Mouse (Mus musculus): ENCODE results near the gene Eif4g1. TPM values are rescaled to one million over a fixed set of nuclear protein-coding genes. Genes with fewer than 3 reads are reported as not detected.

The Eif4g1 gene
- polyA plus RNA-seq, 1 experiment: 247 TPM

DNA sequence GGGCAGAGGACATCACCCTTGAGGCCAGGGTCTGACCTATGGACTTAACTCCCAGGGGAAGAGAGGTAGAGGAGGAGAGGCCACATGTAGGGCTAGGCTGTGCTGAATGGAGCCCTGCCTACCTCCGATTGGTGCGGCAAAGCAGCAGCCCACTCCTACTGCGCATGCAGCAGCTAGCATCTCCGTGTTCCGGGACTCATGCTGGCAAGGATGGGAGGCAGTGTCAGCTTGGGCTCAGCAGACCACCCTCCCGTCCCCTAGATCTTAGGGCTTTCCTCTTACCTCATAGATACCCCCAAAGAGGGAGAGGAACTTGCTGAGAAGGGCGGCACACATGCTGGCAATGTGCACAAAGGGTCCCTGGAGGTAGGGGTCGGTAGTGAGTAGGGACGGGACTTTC lies 44.1 kb downstream of the Eif4g1 start:
- Histone ChIP-seq H3K4me3 (replicated peaks) (peak overlapping the region; percentile 19), H3K36me3 (replicated peaks; ENCODE audit: low read length) (peaks cover 4% of the 10 kb centered on the region), H3K4me1 (peaks cover 42% of the 10 kb centered on the region), H3K27me3 (replicated peaks) (peaks cover 47% of the 10 kb centered on the region), H3K9me3 (no peaks in the 10 kb centered on the region)
- TF ChIP-seq GATA1 (IDR thresholded peaks at IDR 0.05; ENCODE audit: borderline replicate concordance, low read length) (no peak), FLI1 (IDR thresholded peaks at IDR 0.05; ENCODE audit: low read length) (no peak)

- H3K4me3 ChIP-seq (replicated peaks): no peak overlapping the region
- TF ChIP-seq FLI1 (IDR thresholded peaks at IDR 0.05; ENCODE audit: low read length): no peak
- no peak for TF ChIP-seq GATA1 (IDR thresholded peaks at IDR 0.05; ENCODE audit: borderline replicate concordance, low read length)
- peaks cover 3% of the 10 kb centered on the region for H3K36me3 ChIP-seq (replicated peaks; ENCODE audit: low read length)
- no peaks in the 10 kb centered on the region for H3K9me3 ChIP-seq
- H3K27me3 ChIP-seq (replicated peaks): peaks cover 44% of the 10 kb centered on the region
- H3K4me1 ChIP-seq: peaks cover 37% of the 10 kb centered on the region
These were observed 44.8 kb downstream of the Eif4g1 start for GRCm38 (mm10) chr16:20712889-20713288.

- H3K9me3 ChIP-seq: no peaks in the 10 kb centered on the region
- peaks cover 37% of the 10 kb centered on the region for H3K27me3 ChIP-seq (replicated peaks)
- peak overlapping the region; percentile 94 for H3K4me3 ChIP-seq (replicated peaks)
- no peaks in the 10 kb centered on the region for H3K36me3 ChIP-seq (replicated peaks; ENCODE audit: low read length)
- H3K4me1 ChIP-seq: peaks cover 41% of the 10 kb centered on the region
- no peak for TF ChIP-seq GATA1 (IDR thresholded peaks at IDR 0.05; ENCODE audit: borderline replicate concordance, low read length)
- no peak for TF ChIP-seq FLI1 (IDR thresholded peaks at IDR 0.05; ENCODE audit: low read length)
These were observed 46.4 kb downstream of the Eif4g1 start for GRCm38 (mm10) chr16:20714307-20715080.

GRCm38 (mm10) chr16:20715161-20715560 lies 47.0 kb downstream of the Eif4g1 start:
- Histone ChIP-seq H3K4me1 (peaks cover 41% of the 10 kb centered on the region), H3K9me3 (no peaks in the 10 kb centered on the region), H3K4me3 (replicated peaks) (peak overlapping the region; percentile 94), H3K27me3 (replicated peaks) (peaks cover 37% of the 10 kb centered on the region), H3K36me3 (replicated peaks; ENCODE audit: low read length) (peaks cover 6% of the 10 kb centered on the region)
- TF ChIP-seq GATA1 (IDR thresholded peaks at IDR 0.05; ENCODE audit: borderline replicate concordance, low read length) (no peak), FLI1 (IDR thresholded peaks at IDR 0.05; ENCODE audit: low read length) (no peak)

DNA sequence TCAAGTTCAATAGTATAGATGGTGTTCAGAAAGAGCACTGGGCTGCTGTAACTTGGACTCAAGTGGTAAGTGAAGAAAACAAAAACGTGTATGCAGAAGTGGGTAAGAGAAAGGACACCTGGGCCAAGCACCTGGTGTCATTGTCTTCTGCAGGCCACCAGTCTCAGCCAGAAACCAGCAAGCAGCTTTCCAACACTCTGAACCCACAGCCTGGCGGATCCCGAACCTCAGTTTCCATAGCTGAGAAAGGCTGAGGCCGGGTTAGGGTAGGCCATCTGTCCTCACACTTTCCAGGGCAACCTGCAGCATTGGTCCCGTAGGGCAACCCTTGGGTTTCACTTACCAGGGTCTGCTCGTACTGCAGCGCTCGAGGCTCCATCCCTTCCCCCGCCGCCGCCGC lies 47.5 kb downstream of the Eif4g1 start:
- Histone ChIP-seq H3K9me3 (no peaks in the 10 kb centered on the region), H3K36me3 (replicated peaks; ENCODE audit: low read length) (peaks cover 10% of the 10 kb centered on the region), H3K27me3 (replicated peaks) (peaks cover 37% of the 10 kb centered on the region), H3K4me1 (peaks cover 41% of the 10 kb centered on the region), H3K4me3 (replicated peaks) (peak overlapping the region; percentile 94)
- TF ChIP-seq GATA1 (IDR thresholded peaks at IDR 0.05; ENCODE audit: borderline replicate concordance, low read length) (no peak), FLI1 (IDR thresholded peaks at IDR 0.05; ENCODE audit: low read length) (no peak)

DNA sequence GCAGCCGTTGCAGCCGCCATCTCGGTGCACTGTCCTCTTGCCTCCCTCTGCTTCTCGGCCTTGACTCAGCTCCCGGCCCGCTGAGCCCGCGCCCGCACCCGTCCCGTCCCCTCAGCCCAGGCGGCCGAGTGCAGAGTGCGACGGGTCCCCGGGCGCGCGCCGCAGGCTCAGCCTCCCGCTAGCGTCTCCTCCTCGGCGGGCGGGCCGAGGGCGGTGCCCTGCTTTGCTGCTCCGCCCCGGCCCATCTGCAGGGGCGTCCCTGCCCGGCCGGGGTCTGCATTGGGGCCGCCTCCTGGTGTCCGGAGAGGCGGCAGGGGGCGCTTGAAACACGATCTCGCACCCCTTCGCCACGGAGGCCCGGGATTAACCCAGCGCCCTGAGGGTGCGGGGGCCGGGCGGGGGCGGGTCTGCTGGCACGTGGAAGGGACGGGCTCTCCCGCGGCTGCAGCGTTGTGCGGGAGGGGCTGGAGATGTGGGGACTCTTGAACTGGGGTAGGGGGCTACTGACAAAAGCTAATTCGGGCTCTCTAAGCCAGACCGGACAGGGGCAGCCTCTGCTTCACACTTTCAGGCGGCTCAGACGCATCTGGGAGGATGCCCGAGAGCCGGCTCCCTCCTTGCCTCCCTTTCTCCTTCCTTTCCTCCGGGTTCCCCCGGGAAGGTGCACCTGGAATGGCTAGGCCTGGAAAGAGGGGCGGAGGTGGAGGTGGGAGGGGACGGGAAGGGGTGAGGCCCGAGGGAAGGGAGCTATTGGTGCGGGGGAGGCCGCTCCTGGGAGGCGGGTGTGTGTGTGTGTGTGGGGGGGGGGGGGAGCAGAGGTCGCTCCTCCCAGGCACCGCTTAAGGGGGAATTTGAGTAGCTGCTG lies 48.1 kb downstream of the Eif4g1 start:
- H3K4me1 ChIP-seq: peaks cover 41% of the 10 kb centered on the region
- TF ChIP-seq GATA1 (IDR thresholded peaks at IDR 0.05; ENCODE audit: borderline replicate concordance, low read length): no peak
- TF ChIP-seq FLI1 (IDR thresholded peaks at IDR 0.05; ENCODE audit: low read length): no peak
- H3K4me3 ChIP-seq (replicated peaks): peak overlapping the region; percentile 94

GRCm38 (mm10) chr16:20716841-20717180 lies 48.7 kb downstream of the Eif4g1 start:
- Histone ChIP-seq H3K27me3 (replicated peaks) (peaks cover 37% of the 10 kb centered on the region), H3K9me3 (no peaks in the 10 kb centered on the region), H3K36me3 (replicated peaks; ENCODE audit: low read length) (peaks cover 21% of the 10 kb centered on the region), H3K4me1 (peaks cover 41% of the 10 kb centered on the region), H3K4me3 (replicated peaks) (peak overlapping the region; percentile 94)
- no peak for TF ChIP-seq FLI1 (IDR thresholded peaks at IDR 0.05; ENCODE audit: low read length)
- no peak for TF ChIP-seq GATA1 (IDR thresholded peaks at IDR 0.05; ENCODE audit: borderline replicate concordance, low read length)

More for the DNA sequence above, 48.1 kb downstream of the Eif4g1 start:
- Histone ChIP-seq H3K9me3 (no peaks in the 10 kb centered on the region), H3K27me3 (replicated peaks) (peaks cover 37% of the 10 kb centered on the region), H3K36me3 (replicated peaks; ENCODE audit: low read length) (peaks cover 15% of the 10 kb centered on the region)

GRCm38 (mm10) chr16:20717181-20717977 lies 49.3 kb downstream of the Eif4g1 start, which contains the start of the genes Polr2h and Clcn2:
Polr2h (plus strand) TSS chr16:20717665.
Clcn2 (minus strand) TSS chr16:20717746.
- Histone ChIP-seq H3K4me1 (peaks cover 41% of the 10 kb centered on the region), H3K4me3 (replicated peaks) (peak within 1 kb of the TSS; percentile 94), H3K9me3 (no peaks in the 10 kb centered on the region), H3K27me3 (replicated peaks) (peaks cover 32% of the 10 kb centered on the region), H3K36me3 (replicated peaks; ENCODE audit: low read length) (peaks cover 26% of the 10 kb centered on the region)
- TF ChIP-seq FLI1 (IDR thresholded peaks at IDR 0.05; ENCODE audit: low read length) (peak; percentile 52; the same call in 1 of the 2 replicates), GATA1 (IDR thresholded peaks at IDR 0.05; ENCODE audit: borderline replicate concordance, low read length) (no peak)

DNA sequence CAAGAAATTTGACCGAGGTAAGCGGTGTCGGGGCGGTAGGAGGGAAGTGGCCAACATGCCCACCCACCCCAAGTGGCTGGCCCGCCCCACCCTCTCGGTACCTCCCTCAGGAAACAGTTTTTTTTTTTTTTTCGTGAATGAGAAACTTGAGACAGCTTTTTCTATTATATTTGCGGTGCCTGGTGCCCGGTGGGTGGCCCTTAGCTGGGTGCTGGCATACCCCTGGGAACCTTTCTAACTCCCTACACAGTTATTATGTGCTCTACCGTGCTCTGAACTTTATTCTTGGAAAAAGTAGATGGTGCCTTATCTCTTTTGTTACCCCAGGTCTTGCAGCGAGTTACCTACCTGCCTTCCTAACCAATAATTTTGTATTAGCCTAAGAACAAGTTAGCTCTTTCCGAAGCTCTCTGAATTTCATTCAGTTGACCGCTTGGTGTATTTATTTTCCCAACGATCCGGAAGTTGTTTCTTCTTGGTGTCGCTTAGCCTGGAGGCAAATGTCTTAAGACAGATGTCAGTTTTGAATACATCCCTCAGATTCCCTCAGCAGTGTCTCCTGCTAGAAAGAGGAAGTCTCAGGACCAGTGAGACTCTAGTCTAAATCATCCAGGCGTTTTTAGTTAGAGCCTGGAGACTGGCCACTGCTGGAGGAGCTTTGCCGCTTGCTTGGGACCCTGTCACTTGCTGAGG lies 50.0 kb downstream of the Eif4g1 start:
- Histone ChIP-seq H3K4me1 (peaks cover 37% of the 10 kb centered on the region), H3K9me3 (no peaks in the 10 kb centered on the region), H3K4me3 (replicated peaks) (peak overlapping the region; percentile 94), H3K36me3 (replicated peaks; ENCODE audit: low read length) (peaks cover 33% of the 10 kb centered on the region), H3K27me3 (replicated peaks) (peaks cover 25% of the 10 kb centered on the region)
- no peak for TF ChIP-seq GATA1 (IDR thresholded peaks at IDR 0.05; ENCODE audit: borderline replicate concordance, low read length)
- no peak for TF ChIP-seq FLI1 (IDR thresholded peaks at IDR 0.05; ENCODE audit: low read length)

Measured in megakaryocyte, embryonic 14.5 days (primary cell).